Mouse (Mus musculus) cerebellum, postnatal 14 days (tissue): ENCODE data around the gene Wfdc5.

Experiments
- DNase-seq, 2 experiments: peaks; one replicate each; pipeline ENCODE4 v3.0.0; 2021; ENCODE audit warnings: mixed read lengths in 2 of 2

Wfdc5 gene

DNA sequence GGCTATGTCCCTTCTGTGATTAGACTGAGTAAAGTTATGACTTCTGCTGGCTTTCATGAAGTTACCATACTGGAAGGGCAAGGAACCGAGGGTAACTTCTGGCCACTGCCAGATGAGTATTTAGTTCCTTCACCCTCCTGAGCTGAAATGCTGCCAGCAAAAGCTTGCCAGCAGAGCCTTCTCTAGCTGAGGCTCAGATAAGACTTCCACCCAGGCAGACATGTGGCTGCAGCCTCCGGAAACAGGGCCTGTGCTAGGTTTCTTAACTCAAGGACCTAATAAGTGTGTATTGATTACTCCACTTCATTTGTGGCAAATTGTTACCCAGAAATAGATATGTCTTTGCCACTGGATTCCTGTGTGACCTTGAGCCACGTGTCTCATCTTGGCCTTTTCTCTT, 9.1 kb downstream of the Wfdc5 start:
- no peak for DNase-seq

DNA sequence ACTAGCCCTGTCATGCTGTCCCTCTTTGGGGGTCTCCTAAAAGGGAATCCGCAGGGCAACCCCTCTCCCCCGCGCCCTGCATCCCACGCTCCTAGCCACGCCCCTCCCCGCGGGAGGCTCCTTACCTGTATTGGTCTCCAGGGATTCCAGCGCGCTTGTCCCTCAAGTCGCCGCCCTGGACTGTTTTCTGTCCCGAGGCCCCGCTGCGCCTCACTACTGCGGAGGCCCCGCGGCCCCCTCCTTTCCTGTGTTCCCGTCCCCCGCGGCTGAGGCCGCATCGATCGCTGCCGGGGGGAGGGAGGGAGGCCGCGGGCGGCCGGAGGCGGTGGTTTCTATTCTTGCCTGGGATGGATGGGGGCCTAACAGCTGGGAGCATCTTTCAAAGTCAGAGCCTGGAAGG, 11.6 kb downstream of the Wfdc5 start, which contains the start of gene Kcns1:
Gene Kcns1, minus strand, starts transcription at position 212 of the 400 bp plus-strand sequence.
- no peak for DNase-seq

DNA sequence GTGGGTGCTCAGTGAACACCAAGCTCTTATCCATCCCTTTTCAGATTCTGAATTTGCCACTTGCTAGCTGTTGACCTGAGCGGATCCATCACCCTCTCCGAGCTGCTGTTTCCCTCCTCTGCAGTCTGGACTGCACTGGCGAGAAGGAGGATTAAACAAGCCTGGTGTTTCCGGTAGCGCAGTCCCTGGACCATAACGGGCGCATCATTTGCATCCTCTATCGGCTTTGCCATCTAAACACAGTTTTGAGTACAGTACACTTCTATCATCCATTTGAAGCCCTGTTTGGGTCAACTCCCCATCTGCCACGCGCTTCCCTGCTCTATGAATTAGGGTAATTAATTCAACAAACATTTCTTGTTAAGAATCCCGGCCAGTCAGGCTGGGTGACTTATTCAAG, 12.2 kb downstream of the Wfdc5 start:
- no peak for DNase-seq

DNA sequence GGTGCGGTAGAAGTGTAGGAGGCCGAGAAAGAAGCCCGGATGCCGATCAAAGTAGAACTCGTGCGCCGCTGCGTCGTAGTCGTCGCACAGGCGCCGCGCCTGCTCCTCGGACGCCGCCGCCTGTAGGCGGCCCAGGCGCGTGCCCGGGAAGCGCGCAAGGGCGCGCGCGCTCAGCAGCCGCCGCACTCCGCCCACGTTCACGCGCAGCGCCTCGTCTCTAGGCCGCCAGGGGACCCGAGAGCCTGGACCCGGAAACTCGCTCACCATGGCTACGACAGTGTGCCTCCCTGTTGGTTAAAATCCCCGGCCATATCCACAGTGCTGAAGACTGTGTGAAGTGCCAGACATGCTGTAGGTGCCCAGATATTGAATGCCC, 14.0 kb downstream of the Wfdc5 start:
- DNase-seq = no peak

DNA sequence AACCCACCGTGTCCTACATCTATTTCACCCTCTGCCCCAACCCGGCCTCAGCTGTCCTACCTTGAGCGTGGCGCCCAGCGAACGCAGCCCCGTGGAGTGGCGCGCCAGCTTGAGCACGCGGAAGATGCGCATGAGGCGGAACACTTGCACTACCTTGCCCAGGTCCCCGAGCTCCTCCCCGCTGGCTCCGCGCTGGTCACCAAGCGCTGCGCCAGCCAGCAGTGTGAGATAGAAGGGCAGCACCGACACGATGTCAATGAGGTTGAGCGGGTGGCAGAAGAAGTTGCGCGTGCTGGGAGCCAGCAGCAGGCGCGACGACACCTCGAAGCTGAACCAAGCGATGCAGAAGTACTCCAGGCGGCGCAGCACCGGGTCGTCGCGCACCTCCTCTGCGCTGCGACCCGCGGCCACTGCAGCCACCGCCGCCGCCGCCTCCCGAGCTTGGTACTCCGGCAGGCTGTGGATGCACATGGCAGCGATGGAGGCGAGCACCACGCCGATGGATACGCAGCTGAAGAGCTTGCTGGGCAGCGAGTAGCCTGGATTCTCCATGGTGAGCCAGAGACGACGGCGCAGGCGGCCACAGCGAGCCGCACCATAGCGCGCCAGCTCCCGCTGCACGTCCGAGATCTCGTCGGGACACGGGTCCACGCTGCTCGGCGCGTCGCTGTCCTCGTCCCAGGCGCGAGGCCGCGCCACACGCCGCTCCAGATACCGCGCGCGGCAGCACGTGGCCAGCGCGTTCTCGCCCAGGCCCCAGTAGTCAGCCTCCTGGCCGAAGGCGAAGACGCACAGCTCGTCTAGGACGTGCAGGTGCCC, 14.6 kb downstream of the Wfdc5 start:
- no peak for DNase-seq

DNA sequence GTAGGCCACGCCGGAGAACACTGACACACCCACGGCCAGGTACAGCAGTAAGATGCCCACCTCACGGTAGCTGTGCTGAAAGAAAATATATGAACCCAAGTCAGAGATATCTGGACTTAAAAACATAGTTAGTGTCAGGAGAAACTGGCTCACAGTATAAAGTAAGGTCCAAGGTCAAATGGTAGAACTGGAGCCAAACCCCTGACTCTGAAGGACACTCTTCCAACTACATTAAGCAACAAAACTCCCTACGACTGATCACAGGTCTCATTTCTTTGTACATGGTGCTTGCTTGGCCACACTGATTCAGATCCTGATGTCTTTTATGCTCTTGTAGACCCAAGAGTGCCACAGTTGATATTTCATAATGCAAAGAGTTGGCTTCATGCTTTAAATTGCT, 17.6 kb downstream of the Wfdc5 start:
- no peak for DNase-seq

DNA sequence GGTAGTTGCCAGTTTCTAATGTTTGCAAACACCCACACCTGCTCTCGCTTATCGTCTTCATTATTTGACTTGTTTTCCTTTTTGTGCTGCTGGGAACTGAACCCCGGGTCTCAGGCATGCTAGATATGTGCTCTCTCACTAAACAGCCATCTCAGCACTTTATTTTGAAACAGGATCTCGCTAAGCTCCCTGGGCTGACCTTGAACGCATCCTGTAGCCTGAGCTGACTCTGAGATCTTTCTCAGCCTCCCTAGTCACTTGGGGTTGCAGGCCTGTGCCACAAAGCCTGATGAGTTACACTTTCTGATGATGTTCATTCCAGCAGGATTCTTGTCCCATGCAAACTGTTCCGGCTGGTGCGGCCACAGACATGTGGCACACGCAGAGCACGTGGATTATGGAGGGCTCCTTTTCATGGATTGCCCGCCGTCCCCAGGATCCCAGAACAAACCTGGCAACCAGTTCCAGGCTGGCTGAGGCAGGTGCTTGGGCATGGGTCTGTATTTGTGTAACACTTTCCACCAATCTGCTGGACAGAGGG, 21.0 kb downstream of the Wfdc5 start:
- DNase-seq = no peak

DNA sequence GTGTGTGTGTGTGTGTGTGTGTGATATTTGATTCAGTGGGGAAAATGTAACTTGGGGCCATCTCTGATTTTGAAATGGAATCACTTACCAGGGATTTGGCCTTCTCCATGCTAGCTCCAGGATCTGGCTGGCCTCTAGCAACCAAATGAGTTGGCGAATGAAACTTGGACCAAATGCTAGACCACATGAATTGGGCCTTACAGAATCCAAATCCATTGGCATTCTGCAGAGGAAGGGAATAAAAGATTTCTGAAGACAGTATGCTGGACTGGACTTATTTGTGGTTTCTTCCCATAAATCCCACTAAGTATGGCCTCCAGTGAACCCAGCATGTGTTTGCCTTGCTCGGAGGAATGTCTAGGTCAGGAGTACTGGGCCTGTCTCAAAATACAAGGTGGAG, 23.7 kb downstream of the Wfdc5 start:
- DNase-seq = peak in 1 of 2 experiments; percentile 30

DNA sequence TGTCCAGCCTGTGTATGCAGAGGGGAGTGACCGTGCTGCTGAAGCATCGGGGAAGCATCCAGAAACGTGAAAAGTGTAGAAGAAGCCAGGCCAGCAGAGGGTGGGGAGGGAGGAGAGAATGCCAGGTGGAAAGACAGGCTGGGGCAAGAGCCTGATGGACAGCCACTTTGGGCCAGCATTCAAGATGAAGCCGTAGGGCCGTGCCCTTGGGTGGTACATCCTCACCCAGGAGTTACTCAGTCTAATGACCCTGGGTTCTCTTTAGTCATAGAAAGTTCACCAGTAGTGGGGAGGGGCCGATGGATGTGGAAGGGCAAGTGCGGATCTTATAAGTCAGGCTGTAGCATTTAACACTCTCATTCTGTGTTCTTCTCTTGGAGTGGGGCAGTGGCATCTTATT, 26.4 kb downstream of the Wfdc5 start:
- no peak for DNase-seq

DNA sequence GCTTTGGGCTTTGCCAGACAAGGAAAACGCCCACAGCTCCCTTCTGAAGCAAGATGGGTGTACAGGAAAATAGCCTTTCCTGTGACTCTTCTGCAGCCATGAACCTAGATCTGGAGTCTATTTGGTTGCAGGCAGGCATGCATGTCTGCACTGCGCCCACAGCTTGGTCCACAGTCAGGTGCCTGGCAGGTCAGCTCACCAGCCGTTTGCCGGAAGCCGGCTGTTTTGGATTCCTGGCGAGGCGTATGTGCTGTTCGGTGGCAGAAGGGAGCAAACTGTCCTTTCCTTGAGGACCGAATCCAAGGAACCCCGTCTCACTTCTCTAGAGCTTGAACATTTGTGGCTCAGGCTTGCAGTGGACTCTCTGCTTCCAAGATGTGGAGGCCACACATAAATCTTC, 28.5 kb downstream of the Wfdc5 start:
- peak in 1 of 2 experiments; percentile 52 for DNase-seq

DNA sequence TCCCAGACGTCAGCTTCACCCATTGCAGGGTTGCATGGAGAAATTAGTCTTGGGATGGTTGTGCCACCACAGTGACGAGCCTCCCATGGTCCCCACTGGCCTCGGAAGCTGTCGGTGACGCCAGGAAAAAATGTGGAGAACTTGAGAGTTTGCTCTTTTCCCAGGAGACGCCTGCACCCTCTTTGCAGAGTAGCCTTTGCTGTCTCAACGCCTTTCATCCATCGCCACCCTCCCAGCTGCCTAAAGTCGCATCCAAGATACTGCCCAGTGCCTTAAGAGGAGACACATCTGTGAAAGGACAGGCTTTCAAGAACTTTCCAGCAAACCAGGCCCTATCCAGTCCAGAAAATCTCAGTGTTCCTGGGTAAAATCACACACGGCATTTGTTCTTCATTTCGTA, 30.2 kb downstream of the Wfdc5 start:
- no peak for DNase-seq

DNA sequence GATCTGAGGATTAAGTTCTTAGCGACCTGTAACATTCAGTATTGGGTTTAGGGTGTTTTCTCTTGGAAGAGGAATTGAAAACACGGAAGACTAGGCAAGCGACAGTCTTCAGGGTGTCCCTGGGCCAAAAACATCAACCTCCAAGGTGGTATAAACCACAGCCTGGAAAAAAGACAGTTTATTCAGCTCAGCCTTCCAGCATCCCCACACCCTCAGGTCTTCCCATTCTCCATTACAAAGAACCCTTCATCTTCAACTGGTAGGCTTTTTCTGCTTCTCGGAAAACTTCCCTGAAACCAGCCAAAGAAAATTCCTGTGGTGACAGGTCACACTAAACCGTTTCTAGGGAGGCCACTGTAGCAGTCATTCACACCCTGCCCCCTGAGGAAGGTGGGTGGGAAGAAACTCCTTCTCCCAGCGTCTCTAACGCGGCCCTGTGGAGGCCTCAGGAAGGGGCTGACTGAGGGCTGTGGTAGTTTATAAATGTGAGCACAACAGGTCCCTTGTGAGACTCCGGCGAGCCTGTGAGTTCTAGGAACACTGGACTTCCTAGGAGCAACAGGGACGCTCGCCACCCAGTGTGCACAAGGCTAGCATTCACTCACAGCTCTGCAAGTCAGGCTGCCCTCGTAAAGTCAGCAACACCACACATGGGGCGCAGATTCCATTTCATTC, 32.3 kb downstream of the Wfdc5 start:
- no peak for DNase-seq

DNA sequence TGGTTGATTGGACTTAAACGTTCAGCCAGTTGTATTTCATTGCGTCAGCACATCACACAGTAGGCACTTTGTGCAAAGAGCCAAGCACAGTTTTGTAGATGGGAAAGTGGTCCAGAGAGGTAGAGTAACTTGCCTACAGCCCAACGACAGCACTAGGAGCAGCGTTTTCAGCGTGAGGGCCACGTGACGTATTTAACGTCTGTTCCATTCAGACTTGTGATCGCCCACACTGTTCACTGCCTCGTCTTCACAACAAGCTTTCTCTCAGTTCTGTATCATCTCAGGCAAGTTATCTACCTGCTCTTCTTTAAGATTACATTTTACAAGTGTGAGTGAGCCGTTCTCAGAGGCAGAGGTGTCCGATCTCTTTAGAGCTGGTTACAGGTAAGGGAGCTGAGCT, 36.0 kb downstream of the Wfdc5 start:
- no peak for DNase-seq

DNA sequence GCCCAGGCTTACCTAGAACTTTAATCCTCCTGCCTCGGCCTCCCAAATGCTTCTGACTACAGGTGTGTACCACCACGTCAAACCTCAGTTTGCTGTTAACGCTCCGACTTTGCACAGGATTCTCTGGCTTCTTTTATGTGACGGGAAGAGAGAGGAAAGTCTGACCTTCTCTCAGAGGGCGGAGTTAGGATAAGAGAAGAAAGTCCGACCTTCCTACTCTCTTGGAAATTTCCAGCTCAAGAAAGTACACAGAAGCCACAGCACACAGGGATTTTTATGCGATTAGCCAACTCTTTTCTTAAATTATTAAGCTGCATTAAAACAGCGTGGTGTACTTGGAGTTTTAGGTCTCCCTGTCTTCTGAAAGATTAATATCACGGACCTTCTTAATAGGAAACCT, 38.0 kb downstream of the Wfdc5 start:
- no peak for DNase-seq

DNA sequence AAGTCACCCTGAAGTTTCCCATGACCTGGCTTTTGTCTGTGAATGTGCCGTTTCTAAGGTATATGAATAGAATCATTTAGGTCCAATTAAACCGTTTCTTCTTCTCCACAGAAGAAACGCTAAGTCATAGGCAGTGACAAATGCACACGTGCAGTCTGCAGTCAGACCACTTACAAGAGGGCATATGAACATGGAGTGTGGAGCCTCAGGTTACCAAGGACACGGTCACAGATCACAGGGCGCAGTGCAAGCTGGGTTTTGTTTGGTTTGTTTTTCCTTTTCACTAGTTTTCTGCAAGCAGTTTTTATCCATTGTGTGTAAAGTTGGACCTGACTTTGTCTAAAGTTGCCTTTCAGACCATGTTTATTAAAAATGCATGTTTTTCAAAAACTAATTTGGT, 38.5 kb downstream of the Wfdc5 start:
- no peak for DNase-seq

DNA sequence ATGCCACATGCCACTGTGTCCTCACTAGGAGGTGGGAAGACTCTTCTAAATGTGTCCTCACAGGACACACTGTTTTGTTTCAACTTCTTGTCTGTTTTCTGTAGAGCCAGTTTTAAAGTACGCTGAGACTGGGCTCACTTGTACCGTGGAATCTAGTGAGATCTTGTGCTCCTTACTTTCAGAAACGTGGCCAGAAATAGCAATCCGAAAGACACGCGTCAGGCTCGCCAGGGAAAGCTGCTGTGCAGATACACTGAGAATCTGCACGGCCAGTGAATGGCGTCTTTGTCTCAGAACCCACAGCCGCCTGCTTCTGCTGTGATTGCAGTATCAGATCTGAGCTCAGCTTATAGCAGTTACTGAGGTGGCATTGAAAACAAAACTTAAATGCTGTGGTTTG, 40.5 kb downstream of the Wfdc5 start:
- no peak for DNase-seq

DNA sequence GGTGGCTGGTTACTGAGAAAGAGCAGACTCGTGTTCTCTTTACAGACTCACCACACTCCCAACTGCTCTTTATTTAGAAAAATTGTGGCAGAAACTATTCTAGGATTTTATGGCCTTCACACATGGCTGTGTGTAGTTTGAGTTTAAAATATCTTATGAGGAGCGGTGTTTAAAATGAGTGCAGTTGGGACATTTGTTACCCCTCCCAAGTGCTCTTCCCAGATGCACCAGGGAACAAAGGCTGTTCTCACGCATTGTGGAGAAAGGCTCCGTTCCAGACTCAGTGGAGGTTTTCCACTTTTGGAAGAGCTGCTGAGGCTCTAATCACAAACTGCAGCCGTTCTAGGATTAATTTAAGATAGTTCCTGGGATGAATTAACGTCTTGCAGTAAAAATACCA, 44.8 kb downstream of the Wfdc5 start:
- no peak for DNase-seq

DNA sequence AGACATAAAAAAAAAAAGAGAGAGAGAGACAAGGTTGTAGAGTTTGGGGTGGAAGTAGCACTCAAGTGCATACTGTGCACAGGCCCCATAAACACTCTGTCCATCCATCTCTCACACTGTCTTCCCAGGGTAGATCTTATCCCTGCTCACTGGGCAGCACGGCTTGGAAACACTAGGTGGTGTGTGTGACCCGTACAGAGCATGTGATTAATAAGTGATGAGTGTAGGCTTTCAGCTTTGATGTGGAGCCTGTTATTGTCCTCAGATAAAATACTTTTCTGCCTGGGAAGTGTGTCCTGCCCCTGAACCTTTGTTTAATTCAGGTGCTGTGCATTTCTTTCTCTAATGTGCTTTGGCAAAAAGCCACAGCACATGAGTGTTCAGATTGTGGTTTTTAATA, 46.1 kb downstream of the Wfdc5 start:
- DNase-seq = no peak

DNA sequence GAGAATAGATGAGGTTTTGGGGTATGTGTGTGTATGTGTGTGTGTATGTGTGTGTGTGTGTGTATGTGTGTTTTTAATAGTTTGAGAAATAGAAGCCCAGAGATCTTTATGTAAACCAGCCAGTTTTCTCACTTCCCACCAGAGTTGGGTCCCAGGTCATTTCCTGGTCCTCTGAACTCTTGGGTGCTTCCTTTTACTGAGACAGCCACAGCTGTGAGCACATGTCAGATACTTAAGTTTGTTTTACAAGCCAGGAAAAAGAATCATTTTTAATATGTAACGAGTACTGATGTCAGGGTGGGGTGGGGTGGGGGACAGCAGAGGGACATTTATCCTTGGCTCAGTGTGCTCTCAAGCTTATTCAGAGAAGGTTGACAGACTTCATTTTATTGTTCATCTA, 47.2 kb downstream of the Wfdc5 start:
- DNase-seq = no peak

DNA sequence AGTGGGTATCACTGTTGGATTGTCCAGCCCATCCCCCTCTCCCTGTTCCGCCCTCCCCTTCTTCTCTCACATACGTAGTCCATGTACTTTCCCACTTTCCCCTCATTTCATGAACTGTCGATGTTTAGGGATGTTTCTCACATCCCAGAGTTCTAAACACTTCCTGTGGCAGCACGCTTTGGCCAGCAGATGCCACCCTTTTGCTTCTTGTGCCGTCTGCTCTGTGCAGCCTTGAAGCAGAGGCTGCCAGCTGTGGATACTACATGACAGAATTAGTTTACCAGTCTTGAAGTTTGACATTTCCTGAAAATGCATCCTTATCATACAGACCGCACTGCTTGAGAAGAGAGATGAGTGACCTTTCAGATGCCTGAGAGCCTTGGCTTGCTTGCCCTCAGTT, 48.0 kb downstream of the Wfdc5 start:
- peak in 1 of 2 experiments; percentile 21 for DNase-seq

DNA sequence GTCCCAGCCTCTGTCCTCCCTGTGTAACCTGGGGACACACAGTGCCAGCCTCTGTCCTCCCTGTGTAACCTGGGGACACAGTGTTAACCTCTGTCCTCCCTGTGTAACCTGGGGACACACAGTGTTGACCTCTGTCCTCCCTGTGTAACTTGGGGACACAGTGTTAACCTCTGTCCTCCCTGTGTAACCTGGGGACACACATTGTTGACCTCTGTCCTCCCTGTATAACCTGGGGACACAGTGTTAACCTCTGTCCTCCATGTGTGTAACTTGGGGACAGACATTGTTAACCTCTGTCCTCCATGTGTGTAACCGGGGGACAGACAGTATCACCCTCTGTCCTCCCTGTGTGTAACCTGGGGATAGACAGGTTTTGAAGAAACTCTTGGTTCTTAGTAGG, 51.0 kb downstream of the Wfdc5 start:
- DNase-seq = no peak

DNA sequence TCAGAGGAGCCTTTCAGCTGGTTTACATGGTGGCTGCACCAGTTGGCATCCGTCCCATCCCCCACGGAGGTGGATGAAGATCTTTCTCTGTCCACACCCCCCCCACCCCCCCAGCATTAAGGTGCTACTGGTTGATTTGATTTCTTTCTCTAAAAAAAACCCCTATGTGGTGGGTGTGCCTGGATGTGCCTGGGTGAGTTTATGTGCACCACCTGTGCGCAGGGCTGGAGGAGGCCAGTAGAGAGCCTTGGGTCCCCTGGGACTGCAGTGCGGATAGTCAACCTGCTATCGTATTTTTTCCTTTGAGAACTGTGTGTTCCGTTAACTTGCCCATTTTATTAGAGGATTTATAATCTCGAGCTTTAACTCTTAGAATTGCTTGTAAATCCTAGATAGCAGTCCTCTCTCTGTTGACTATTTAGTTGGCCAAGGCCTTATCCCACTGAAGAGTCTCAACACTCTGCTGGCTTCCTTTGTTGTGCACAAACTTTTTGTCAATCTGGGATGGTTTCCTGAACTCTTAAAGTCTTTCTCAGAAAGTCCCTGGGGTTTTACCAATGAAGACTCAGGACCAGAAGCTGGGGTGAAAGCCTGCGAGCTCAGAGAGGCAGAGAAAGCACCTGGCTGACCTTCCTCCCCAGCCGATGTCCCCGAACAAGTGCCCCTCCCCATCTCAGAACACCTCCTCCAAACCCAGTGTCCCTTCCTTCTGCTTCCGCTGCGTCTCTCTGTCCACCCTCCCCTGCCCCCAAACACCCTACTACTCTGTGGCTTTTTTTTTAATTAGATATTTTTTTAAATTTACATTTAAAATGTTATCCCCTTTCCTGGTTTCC, 53.7 kb downstream of the Wfdc5 start:
- DNase-seq = peak in 1 of 2 experiments; percentile 35

DNA sequence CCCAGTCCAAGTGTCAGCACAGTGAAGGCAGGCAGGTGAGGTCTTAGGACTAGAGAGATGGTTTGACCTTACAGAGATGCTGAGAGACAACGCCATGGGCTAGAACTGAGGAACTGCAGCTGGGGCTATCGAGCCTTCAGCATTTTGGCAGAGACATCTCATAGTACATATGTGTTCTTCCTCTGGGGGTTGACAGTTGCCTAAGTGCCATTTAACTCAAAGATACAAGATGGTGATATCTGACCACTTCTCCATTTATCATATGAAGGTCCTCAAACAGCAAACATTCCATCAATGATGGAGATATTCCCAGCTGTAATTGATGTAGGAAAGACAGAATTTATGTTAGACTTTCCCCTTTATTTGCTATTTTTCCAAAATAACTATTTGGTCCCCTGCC, 55.2 kb downstream of the Wfdc5 start:
- no peak for DNase-seq
